Mouse (Mus musculus): ENCODE measurements around the gene Slc38a1. TPM values are rescaled to one million over a fixed set of nuclear protein-coding genes. Genes with fewer than 3 reads are reported as not detected.

Gene Slc38a1
- polyA plus RNA-seq (2015; fragmentation: Nextera tagmentation; extraction: Ambion mirVana) = 127 and 139 TPM in 2 replicates

DNA sequence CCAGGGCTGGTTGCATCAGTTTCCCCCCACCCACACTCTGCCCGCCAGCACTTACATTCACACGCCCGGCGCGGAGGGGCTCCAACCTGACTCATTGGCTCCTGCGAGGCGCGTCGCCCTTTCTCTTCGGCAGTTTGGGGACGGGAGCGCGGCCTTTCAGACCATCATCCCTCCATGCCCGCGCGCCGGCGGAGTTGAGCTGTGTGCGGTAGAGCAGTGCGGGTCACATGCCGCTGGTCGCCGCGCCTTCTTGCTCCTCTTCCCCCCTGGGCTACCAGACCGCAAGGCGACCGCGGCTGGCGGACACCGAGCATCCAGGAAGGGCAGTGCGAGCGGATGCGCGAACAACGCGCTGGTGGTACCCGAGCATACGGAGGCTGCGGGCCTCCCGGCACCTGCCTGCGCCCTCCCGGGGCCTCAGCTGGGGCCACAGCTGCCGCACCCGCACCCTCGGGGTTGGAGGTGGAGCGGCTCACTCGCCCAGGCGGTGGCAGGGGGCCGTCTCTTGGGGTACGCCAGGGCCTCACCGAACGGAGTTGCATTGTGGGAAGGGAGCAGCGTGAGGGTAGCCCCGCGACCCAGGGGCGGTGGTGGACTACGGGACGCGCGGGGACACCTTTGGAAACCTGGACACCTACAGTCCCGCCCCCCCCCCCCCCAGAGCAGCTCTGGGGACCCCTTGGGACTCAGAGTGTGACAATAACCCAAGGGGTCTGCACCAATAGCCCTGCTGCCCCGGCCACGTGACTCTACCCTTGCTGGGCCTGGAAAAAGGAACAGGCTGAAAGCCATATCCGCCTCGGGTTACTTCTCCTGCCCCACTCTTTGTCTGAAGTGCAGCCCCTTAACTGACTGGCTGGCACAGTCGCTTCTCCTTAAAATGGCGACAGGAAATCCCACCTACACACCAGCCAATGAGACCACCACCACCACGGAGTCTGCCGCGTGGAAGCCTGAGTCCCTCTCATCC, at the start of gene Slc38a1:
TSS of gene Slc38a1 (minus strand) at position 478 of the 970 bp plus-strand sequence.
- under 1% methylated on average over 66 of the region's 70 CpGs for WGBS
- ATAC-seq = peak; percentile 82
- Histone ChIP-seq H3K4me3 (ENCODE audit: low read length) (peak within 1 kb of the TSS; percentile 92), H3K4me2 (ENCODE audit: low read length) (peak within 1 kb of the TSS; percentile 87), H3K4me1 (ENCODE audit: control insufficient read depth, insufficient read depth, low read depth, low read length) (peaks cover 23% of the 10 kb centered on the region), H3K27me3 (replicated peaks; ENCODE audit: control insufficient read depth, insufficient read depth, low read length) (no peaks in the 10 kb centered on the region), H3K9me3 (ENCODE audit: control insufficient read depth, low read length) (no peaks in the 10 kb centered on the region), H3K27ac (ENCODE audit: low read depth, low read length) (peak within 1 kb of the TSS; percentile 100), H3K9ac (ENCODE audit: low read depth, low read length) (peak within 1 kb of the TSS; percentile 100), H3K36me3 (ENCODE audit: control insufficient read depth, insufficient read depth, low read length) (no peaks in the 10 kb centered on the region)

DNA sequence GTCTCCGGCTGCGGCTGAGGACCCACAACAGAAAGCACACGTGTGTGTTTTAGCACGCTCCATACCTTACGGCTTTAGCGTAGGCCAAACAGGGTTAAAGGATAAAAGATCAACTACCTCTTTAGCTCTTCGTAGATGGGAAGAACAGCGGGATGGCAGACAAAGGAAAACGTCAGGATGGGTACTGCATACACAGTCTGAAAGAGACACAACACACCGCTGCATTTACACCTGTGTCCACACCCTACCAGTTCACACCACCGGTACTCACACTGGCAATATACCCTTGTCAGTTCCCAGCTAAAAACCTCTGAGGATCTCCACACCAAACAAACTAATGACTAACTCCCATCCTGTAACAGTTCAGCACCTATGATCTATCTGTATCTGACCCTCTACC, 49.7 kb upstream of the Slc38a1 start:
- ATAC-seq = no peak
- no peaks in the 10 kb centered on the region for H3K27me3 ChIP-seq (replicated peaks; ENCODE audit: control insufficient read depth, insufficient read depth, low read length)
- H3K9ac ChIP-seq (ENCODE audit: low read depth, low read length) = no peak overlapping the region
- 89% methylated on average over 11 of the region's 11 CpGs for WGBS
- H3K36me3 ChIP-seq (ENCODE audit: control insufficient read depth, insufficient read depth, low read length) = peaks cover 63% of the 10 kb centered on the region
- no peak overlapping the region for H3K27ac ChIP-seq (ENCODE audit: low read depth, low read length)
- H3K9me3 ChIP-seq (ENCODE audit: control insufficient read depth, low read length) = no peaks in the 10 kb centered on the region
- H3K4me2 ChIP-seq (ENCODE audit: low read length) = no peak overlapping the region
- H3K4me3 ChIP-seq (ENCODE audit: low read length) = no peak overlapping the region
- peaks cover 18% of the 10 kb centered on the region for H3K4me1 ChIP-seq (ENCODE audit: control insufficient read depth, insufficient read depth, low read depth, low read length)

GRCm38 (mm10) chr15:96691381-96691780, 48.7 kb upstream of the Slc38a1 start:
- H3K4me3 ChIP-seq (ENCODE audit: low read length) = no peak overlapping the region

GRCm38 (mm10) chr15:96690829-96691228, 48.1 kb upstream of the Slc38a1 start:
- Histone ChIP-seq H3K9me3 (ENCODE audit: control insufficient read depth, low read length) (no peaks in the 10 kb centered on the region), H3K4me2 (ENCODE audit: low read length) (no peak overlapping the region), H3K36me3 (ENCODE audit: control insufficient read depth, insufficient read depth, low read length) (peaks cover 66% of the 10 kb centered on the region), H3K4me1 (ENCODE audit: control insufficient read depth, insufficient read depth, low read depth, low read length) (peaks cover 3% of the 10 kb centered on the region; the same call in 1 of the 2 replicates), H3K27ac (ENCODE audit: low read depth, low read length) (no peak overlapping the region), H3K4me3 (ENCODE audit: low read length) (no peak overlapping the region), H3K9ac (ENCODE audit: low read depth, low read length) (no peak overlapping the region), H3K27me3 (replicated peaks; ENCODE audit: control insufficient read depth, insufficient read depth, low read length) (no peaks in the 10 kb centered on the region)
- ATAC-seq = no peak
- 92% methylated on average over 13 of the region's 13 CpGs for WGBS

More at GRCm38 (mm10) chr15:96691381-96691780, 48.7 kb upstream of the Slc38a1 start:
- peaks cover 66% of the 10 kb centered on the region for H3K36me3 ChIP-seq (ENCODE audit: control insufficient read depth, insufficient read depth, low read length)
- 89% methylated on average over 15 of the region's 15 CpGs for WGBS
- H3K9me3 ChIP-seq (ENCODE audit: control insufficient read depth, low read length) = no peaks in the 10 kb centered on the region
- no peaks in the 10 kb centered on the region for H3K27me3 ChIP-seq (replicated peaks; ENCODE audit: control insufficient read depth, insufficient read depth, low read length)
- H3K4me1 ChIP-seq (ENCODE audit: control insufficient read depth, insufficient read depth, low read depth, low read length) = peaks cover 7% of the 10 kb centered on the region
- no peak overlapping the region for H3K9ac ChIP-seq (ENCODE audit: low read depth, low read length)
- ATAC-seq = no peak
- H3K4me2 ChIP-seq (ENCODE audit: low read length) = no peak overlapping the region
- H3K27ac ChIP-seq (ENCODE audit: low read depth, low read length) = no peak overlapping the region

- Histone ChIP-seq H3K4me2 (ENCODE audit: low read length) (no peak overlapping the region), H3K27ac (ENCODE audit: low read depth, low read length) (no peak overlapping the region), H3K4me1 (ENCODE audit: control insufficient read depth, insufficient read depth, low read depth, low read length) (no peaks in the 10 kb centered on the region; the same call in 1 of the 2 replicates), H3K9me3 (ENCODE audit: control insufficient read depth, low read length) (no peaks in the 10 kb centered on the region), H3K4me3 (ENCODE audit: low read length) (no peak overlapping the region), H3K9ac (ENCODE audit: low read depth, low read length) (no peak overlapping the region), H3K36me3 (ENCODE audit: control insufficient read depth, insufficient read depth, low read length) (peaks cover 61% of the 10 kb centered on the region), H3K27me3 (replicated peaks; ENCODE audit: control insufficient read depth, insufficient read depth, low read length) (no peaks in the 10 kb centered on the region)
- 88% methylated on average over 9 of the region's 9 CpGs for WGBS
- no peak for ATAC-seq
These were observed 47.2 kb upstream of the Slc38a1 start for GRCm38 (mm10) chr15:96689919-96690318.

DNA sequence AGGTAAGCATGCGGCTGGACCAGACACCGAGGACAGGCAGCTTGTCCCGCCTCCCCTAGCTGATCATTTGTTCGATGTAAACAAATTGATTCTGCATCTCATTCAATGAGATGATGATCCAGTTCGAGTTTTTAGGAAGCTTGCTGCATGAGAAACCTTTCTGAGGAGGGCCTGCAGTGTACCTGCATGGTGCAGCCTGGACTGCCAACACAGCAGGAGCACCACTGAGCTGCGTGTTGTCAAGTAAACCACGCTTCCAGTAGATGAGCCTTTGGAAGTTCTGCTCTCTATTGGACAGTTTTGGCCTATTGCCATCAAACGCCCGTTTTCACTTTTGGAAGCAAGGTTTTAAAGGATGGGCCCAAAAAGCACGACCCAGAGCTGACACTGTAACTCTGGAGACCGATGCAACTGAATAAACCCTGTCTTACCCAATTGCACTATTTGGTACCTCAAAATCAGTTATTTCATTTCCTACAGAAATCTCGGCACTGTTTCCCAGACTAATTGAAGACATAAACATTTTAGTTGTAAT, 46.1 kb upstream of the Slc38a1 start:
- Histone ChIP-seq H3K27me3 (replicated peaks; ENCODE audit: control insufficient read depth, insufficient read depth, low read length) (no peaks in the 10 kb centered on the region), H3K27ac (ENCODE audit: low read depth, low read length) (no peak overlapping the region), H3K9ac (ENCODE audit: low read depth, low read length) (no peak overlapping the region), H3K36me3 (ENCODE audit: control insufficient read depth, insufficient read depth, low read length) (peaks cover 54% of the 10 kb centered on the region), H3K4me3 (ENCODE audit: low read length) (no peak overlapping the region), H3K4me2 (ENCODE audit: low read length) (no peak overlapping the region), H3K4me1 (ENCODE audit: control insufficient read depth, insufficient read depth, low read depth, low read length) (no peaks in the 10 kb centered on the region; the same call in 1 of the 2 replicates), H3K9me3 (ENCODE audit: control insufficient read depth, low read length) (no peaks in the 10 kb centered on the region)
- no peak for ATAC-seq
- WGBS = 74% methylated on average over 12 of the region's 12 CpGs

GRCm38 (mm10) chr15:96688036-96688435, 45.3 kb upstream of the Slc38a1 start:
- no peak overlapping the region for H3K4me3 ChIP-seq (ENCODE audit: low read length)
- ATAC-seq = 0 out of 2 replicates have a peak, but pooled peaks have one; percentile 22
- peaks cover 46% of the 10 kb centered on the region for H3K36me3 ChIP-seq (ENCODE audit: control insufficient read depth, insufficient read depth, low read length)
- H3K4me2 ChIP-seq (ENCODE audit: low read length) = no peak overlapping the region
- H3K4me1 ChIP-seq (ENCODE audit: control insufficient read depth, insufficient read depth, low read depth, low read length) = no peaks in the 10 kb centered on the region
- no peaks in the 10 kb centered on the region for H3K27me3 ChIP-seq (replicated peaks; ENCODE audit: control insufficient read depth, insufficient read depth, low read length)
- no peaks in the 10 kb centered on the region for H3K9me3 ChIP-seq (ENCODE audit: control insufficient read depth, low read length)
- 70% methylated on average over 6 of the region's 6 CpGs for WGBS
- no peak overlapping the region for H3K27ac ChIP-seq (ENCODE audit: low read depth, low read length)
- H3K9ac ChIP-seq (ENCODE audit: low read depth, low read length) = no peak overlapping the region

GRCm38 (mm10) chr15:96687366-96687765, 44.7 kb upstream of the Slc38a1 start:
- H3K36me3 ChIP-seq (ENCODE audit: control insufficient read depth, insufficient read depth, low read length) = peaks cover 39% of the 10 kb centered on the region

More at GRCm38 (mm10) chr15:96687366-96687765, 44.7 kb upstream of the Slc38a1 start:
- Histone ChIP-seq H3K27me3 (replicated peaks; ENCODE audit: control insufficient read depth, insufficient read depth, low read length) (no peaks in the 10 kb centered on the region), H3K4me2 (ENCODE audit: low read length) (no peak overlapping the region), H3K27ac (ENCODE audit: low read depth, low read length) (no peak overlapping the region), H3K9me3 (ENCODE audit: control insufficient read depth, low read length) (no peaks in the 10 kb centered on the region), H3K4me1 (ENCODE audit: control insufficient read depth, insufficient read depth, low read depth, low read length) (no peaks in the 10 kb centered on the region), H3K4me3 (ENCODE audit: low read length) (no peak overlapping the region), H3K9ac (ENCODE audit: low read depth, low read length) (no peak overlapping the region)
- no peak for ATAC-seq
- 51% methylated on average over 1 of the region's 1 CpGs for WGBS

All from hindbrain, embryonic 16.5 days (tissue).